Mouse (Mus musculus) kidney, postnatal 4 days (tissue): ENCODE data around the gene T2.

ENCODE experiments used
- DNase-seq, 2 experiments: peaks; one replicate each; pipeline ENCODE4 v3.0.0; 2021; ENCODE audit warnings: mixed read lengths in 2 of 2

Gene T2

GRCm38 (mm10) chr17:8420739-8421138 is 64.9 kb downstream of the T2 start:
- DNase-seq = no peak

DNA sequence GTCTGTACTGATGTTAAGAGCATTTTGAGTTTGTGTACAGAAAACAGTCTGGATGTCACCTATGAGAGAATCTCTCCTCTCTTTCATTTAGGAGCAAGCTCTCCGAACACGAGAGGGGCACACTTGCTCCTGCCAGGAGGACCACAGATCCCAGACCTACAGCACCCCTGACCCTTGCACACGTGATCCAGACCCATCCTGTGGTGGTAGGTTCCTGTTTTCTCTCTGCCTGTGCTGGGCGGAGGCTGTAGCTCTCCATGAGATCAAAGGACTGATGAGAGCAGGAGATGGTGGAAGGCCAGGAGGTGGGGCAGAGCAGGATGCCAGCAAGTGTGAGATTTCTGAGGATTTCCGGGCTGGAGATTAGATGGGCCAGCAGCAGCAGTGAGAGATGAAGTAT is 65.7 kb downstream of the T2 start:
- no peak for DNase-seq

DNA sequence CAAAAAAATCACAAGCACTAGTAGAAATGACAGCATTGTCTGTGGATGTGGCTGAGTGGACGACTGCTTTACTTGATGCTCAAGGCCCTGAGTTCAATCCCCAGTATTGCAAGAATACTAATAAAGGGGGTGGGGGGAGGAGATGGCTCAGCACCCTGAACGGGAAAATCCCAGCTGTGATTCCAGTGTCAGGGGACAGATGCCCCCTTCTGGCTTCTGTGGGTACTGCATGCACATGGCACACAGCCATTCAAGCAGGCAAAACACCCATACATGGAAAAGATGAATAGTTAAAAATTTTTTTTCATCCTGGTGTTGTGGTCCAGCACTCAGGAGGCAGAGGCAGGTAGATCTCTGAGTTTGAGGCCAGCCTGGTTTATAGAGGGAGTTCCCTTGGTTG is 67.5 kb downstream of the T2 start:
- DNase-seq = peak; percentile 66 to 67

GRCm38 (mm10) chr17:8429436-8429835 is 73.6 kb downstream of the T2 start:
- DNase-seq = no peak

DNA sequence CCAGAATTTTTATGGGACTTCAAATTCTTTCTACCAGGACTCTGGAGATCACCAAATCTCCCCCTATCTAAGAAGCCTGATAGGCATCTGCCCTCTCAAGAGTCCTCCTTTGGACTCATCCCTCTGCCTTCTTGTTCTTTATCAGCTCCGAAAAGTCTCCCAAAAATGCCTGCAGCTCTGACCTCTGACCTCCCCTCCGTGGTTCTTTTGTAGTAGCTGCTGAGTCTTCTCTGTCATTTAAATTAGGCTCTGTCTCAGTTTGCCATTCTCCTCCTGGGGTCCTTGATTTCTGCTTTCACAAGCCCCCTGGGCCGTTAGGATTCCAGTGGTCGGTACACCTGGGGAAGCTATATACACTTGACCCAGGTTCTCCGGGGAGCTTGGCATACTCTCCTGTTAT is 74.1 kb downstream of the T2 start:
- no peak for DNase-seq

DNA sequence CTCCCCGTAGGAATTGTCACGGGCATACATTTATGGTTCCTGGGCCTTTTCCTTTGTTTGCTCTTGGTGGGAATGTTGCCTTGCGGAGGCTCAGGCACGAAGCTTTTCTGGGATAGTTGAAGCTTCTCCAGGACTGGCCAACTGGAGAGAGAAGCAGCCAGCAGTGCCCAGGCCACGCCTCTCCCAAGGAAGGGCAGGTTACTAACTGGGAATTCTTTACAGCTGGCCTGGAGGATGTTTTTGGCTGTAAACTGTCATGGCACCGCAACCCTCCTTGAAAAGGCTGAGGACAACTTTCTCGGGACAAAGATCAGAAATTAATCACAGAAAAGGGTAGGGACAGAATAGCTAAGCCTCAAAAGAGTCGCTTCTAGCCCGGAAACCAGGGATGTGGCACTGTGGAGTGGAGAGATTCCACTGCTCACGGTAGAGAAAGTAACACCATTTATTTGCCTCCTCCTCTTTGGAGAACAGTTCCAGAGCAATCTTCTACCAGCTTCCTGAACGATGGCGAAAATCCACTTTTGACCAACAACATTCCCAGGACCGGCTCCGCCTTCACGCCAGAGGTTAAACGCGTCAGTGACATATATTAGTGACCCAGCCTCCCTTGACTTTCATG is 76.5 kb downstream of the T2 start:
- peak in 1 of 2 experiments; percentile 12 for DNase-seq

- no peak for DNase-seq
Measured at GRCm38 (mm10) chr17:8433121-8433977, 77.6 kb downstream of the T2 start.

- peak in 1 of 2 experiments; percentile 14 for DNase-seq
Measured at GRCm38 (mm10) chr17:8433978-8434960, 78.5 kb downstream of the T2 start, which contains the start of gene T. TSS of gene T (plus strand) at chr17:8434423.

DNA sequence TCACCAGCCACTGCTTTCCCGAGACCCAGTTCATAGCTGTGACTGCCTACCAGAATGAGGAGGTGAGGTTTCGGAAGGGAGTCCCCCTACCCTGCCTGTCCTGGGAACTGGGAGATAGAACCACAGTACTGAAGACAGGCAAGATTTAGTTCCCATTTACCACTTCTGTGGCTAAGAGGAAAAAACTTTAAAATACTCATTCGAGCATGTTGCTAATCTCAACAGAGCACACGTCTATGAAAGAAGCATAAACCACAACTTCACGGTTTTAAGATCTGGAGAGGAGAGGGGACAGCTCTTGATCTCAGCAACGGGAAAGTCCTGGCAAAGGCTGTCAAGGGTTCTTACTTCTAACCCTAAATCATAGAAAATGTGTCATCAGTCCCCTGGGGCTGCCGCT is 80.4 kb downstream of the T2 start:
- no peak for DNase-seq

DNA sequence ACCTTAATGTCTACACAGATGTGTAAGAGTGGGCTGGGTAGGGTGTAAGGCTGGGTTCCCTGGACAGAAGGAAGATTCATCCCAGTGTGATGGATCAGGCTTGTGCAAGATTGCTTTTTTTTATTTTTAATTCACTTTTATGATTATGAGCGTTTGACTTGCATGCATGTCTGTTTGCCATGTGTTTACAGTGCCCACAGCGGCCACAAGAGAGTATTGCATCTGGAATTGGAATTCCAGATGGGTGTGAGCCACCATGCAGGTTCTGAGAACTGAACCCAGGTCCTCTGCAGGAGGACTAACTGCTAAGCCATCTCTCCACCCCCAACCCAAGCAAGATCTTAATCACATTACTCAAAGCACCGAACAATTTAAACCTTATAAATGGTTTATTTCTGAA is 88.3 kb downstream of the T2 start:
- DNase-seq = no peak

GRCm38 (mm10) chr17:8447676-8448192 is 91.9 kb downstream of the T2 start:
- peak; percentile 27 to 41 for DNase-seq

DNA sequence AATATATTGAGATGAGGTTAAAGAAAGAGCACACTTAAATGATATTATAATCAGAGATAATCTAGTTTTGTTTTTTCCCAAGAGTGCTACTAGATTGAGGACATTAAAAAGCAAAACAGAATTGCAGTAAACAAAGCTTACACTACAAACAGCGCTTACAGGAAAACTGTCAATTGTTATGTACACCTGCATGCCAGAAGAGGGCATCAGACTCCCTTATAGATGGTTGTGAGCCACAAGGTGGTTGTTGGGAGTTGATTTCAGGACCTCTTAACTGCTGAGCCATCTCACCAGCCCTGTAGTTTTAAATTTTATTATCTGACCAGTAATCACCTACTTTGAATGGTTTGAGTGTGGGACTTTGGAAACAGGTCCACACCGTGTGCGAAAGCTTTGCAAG is 92.5 kb downstream of the T2 start:
- DNase-seq = no peak

- no peak for DNase-seq
Measured at GRCm38 (mm10) chr17:8455196-8455595, 99.4 kb downstream of the T2 start.

DNA sequence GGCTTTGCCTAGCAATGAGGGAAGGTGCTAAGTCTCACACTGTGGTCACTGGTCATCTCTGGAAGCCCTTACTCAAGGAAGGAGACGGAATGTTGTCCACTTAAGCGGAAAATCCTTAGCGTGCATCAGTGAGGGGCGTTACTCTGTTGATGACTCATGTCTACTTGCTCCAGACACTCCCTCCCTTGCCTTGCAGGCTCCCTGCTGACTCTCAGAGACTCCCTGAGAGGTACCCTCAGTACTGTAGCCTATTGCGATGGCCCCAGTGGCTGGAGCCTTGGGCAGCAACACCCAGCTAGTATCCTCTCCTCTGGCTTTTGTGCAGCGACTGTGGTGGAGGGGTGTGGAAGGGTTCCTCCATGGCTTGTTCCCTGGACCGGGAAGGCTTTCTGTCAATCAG is 99.8 kb downstream of the T2 start:
- DNase-seq = no peak

DNA sequence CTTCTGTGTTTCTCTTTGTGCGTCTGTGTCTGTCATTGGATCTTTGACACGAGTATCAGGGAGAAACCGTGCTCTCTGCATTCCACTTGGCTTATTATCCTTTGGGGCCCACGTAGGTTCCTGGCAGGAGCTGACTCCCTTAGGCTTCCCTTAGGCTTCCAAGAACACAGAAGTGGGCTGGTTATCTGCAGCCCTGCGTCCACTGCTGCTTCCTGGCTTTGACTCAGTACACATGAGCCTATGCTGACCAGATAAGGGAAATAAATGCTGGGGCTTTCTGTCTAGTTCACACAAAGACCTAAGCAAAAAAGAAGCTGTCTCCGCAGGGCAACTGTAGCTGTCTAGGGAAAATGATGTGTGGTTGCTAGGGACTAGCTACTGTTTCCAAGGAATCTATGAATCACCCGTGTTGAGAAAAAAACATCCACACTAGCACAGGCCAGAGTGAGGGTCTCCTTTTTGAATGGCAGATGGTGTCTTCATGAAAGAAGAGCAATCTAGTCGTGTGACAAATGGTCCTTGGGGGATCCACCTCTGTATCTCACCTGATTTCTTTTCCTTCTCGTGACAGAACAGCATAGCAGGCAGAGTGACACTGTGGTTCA is 101.2 kb downstream of the T2 start:
- DNase-seq = no peak

DNA sequence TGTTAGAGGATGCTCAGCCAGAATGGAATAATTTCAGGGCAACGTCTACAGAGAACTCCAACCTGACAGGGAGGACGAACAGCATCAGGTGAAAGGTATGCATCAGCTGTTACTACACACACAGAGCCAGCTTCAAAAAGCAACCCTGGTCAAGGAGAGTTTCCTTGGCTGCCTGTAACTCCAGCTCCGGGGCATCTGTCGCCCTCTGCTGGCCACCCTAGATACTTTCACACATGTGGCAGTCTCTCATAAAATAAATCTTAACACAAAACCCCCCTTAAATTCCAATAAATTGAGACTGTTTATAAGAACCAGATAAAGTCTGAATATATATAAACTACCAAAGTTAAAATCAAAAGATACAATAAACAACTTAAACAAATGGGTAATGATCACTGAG is 105.8 kb downstream of the T2 start:
- DNase-seq = peak; percentile 77 to 80

DNA sequence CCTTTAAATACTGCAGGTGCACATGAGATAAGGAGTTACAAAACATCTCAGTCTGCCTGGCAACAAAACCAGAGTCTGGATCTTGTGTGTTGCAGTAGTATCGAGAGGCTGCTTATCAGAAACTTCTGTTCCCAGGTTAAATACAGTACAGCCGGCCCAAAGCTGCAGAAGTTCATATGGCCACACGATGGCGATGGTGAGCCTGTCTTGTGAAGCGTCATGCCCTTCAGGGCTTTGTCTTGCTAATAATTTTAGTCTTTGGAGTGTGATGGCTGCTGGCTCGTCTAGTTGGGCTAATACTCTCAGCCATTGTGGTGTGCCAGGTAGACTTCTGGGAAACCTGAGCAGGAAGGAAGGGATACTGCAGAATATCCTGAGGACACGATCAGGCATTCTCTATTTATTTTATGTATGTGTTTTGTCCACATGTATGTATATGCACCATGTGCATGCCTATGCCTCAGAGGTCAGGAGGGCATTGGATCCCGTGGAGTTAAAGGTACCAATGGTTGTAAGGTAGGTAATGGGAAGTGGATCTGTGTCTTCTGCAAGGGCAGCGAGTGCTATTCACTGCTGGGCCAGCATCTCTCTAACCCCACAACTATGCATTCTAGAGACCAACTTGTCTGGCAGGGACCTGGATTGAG is 107.8 kb downstream of the T2 start:
- DNase-seq = peak; percentile 76 to 78

- DNase-seq = no peak
Measured at GRCm38 (mm10) chr17:8467771-8468170, 112.0 kb downstream of the T2 start.

- peak; percentile 90 to 91 for DNase-seq
Measured at GRCm38 (mm10) chr17:8468716-8469344, 113.0 kb downstream of the T2 start.
